Mouse (Mus musculus) thymus, adult 18-20 months (tissue): ENCODE data around the gene Slc5a5.

Experiments used
- DNase-seq, 2 experiments: peaks; one replicate each; pipeline ENCODE4 v3.0.0; 2022; ENCODE audit warnings: mixed read lengths in 2 of 2

Slc5a5 gene

GRCm38 (mm10) chr8:70851837-70852236, 40.7 kb downstream of the Slc5a5 start:
- no peak for DNase-seq

GRCm38 (mm10) chr8:70850947-70851346, 41.6 kb downstream of the Slc5a5 start:
- DNase-seq, result no peak

GRCm38 (mm10) chr8:70850132-70850845, 42.3 kb downstream of the Slc5a5 start:
- DNase-seq, result no peak

GRCm38 (mm10) chr8:70849333-70849990, 43.1 kb downstream of the Slc5a5 start:
- DNase-seq, result no peak

GRCm38 (mm10) chr8:70846371-70847154, 46.0 kb downstream of the Slc5a5 start:
- DNase-seq, result no peak

- no peak for DNase-seq
Observed at GRCm38 (mm10) chr8:70845108-70845507, 47.4 kb downstream of the Slc5a5 start.

GRCm38 (mm10) chr8:70844523-70844922, 48.0 kb downstream of the Slc5a5 start:
- peak; percentile 70 to 73 for DNase-seq

GRCm38 (mm10) chr8:70843941-70844340, 48.6 kb downstream of the Slc5a5 start:
- no peak for DNase-seq

- no peak for DNase-seq
Observed at GRCm38 (mm10) chr8:70843214-70843773, 49.3 kb downstream of the Slc5a5 start.

GRCm38 (mm10) chr8:70842484-70842883, 50.1 kb downstream of the Slc5a5 start:
- no peak for DNase-seq

- peak; percentile 75 to 82 for DNase-seq
Observed at GRCm38 (mm10) chr8:70841147-70842072, 51.1 kb downstream of the Slc5a5 start.

- DNase-seq, result no peak
Observed at GRCm38 (mm10) chr8:70840590-70840989, 52.0 kb downstream of the Slc5a5 start.

- peak; percentile 98 to 100 for DNase-seq
Observed at GRCm38 (mm10) chr8:70839408-70840351, 52.9 kb downstream of the Slc5a5 start, which contains the start of gene Arrdc2. Gene Arrdc2 (minus strand): TSS chr8:70839720.

GRCm38 (mm10) chr8:70838654-70839407, 53.7 kb downstream of the Slc5a5 start:
- DNase-seq, result peak; percentile 26 to 60

- no peak for DNase-seq
Observed at GRCm38 (mm10) chr8:70836666-70837065, 55.9 kb downstream of the Slc5a5 start.

GRCm38 (mm10) chr8:70834071-70834470, 58.5 kb downstream of the Slc5a5 start:
- DNase-seq, result no peak

GRCm38 (mm10) chr8:70833520-70833919, 59.0 kb downstream of the Slc5a5 start:
- no peak for DNase-seq

- peak in 1 of 2 experiments; percentile 41 for DNase-seq
Observed at GRCm38 (mm10) chr8:70833018-70833482, 59.5 kb downstream of the Slc5a5 start.
